Mouse (Mus musculus) MN1 (cell line): ENCODE data around the gene Cnot1.
"Not testable (repeated sequence)": the region's sequence is repeated elsewhere in the genome, so short reads cannot be mapped to it uniquely, and the experiment has no call there.

ENCODE experiments used
- DNase-seq: peaks from one replicate; pipeline ENCODE4 v3.0.0-alpha.2; 2016; ENCODE audit warnings: low spot score

Gene Cnot1

GRCm38 (mm10) chr8:95816044-95816708 lies 8.9 kb upstream of the Cnot1 start:
- no peak for DNase-seq

GRCm38 (mm10) chr8:95810184-95810591 lies 2.9 kb upstream of the Cnot1 start:
- no peak for DNase-seq

DNA sequence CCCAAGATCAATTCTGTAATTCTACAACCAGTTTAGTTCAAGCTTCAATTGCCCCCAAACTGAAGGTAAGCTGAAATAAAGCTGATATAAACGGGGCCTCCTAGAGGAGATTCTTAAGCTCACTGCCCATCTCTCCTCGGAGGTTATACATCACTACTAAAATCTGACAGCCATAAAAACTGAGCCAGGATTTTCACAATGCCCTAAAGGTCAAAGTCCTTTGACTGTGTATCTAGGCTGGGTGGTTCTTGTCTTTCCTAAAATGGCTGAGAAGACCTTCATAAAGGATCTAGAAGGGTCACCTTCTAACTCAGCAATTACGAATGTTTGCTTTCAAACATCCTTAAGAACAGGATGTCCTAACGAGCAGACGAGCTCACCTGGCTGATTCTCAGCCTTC lies 1.9 kb upstream of the Cnot1 start:
- DNase-seq = no peak

DNA sequence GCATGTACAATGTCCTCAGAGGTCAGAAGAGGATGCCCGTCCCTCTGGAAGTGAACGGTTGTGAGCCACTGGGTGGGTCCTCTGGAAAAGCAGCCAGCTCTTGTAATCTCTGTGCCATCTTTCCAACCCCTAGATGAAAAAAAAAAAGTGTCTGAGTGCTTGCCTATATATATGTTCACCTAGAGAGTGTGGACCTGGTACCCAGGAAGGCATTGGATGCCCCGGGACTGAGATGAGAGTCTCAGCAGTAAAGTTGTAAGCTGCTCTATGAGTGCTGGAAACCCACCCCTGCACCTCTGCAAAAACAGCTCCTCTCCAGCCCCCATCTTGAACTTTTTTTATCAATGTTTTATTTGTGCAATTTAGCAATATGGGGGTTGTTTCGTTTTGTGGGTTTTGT lies 1.4 kb upstream of the Cnot1 start:
- DNase-seq = no peak

DNA sequence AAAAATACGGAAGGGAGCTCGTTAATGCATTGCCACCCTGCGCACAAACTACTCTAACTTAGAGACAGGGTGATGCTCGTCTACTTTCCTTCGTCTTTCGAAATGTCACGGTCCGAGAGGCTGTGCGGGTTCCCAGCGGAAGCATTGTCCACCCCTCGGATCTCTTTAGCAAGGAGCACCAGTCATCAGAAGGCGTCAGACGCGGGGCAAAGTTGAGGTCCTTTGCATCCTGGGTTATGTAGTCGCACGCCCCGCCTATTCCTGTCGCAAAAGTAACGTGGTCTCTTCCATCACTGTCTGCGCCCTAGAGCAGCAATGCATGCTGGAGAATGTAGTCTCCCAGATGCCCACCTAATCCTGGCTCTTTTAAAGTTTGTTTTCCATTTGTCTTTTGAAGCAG lies 597 bp upstream of the Cnot1 start:
- peak; percentile 96 for DNase-seq

GRCm38 (mm10) chr8:95806461-95807191 lies 638 bp downstream of the Cnot1 start:
- DNase-seq = peak; percentile 52

GRCm38 (mm10) chr8:95805482-95805881 lies 1.8 kb downstream of the Cnot1 start:
- DNase-seq = no peak

- no peak for DNase-seq
Measured at GRCm38 (mm10) chr8:95802231-95802630, 5.0 kb downstream of the Cnot1 start.

- DNase-seq = no peak
Measured at GRCm38 (mm10) chr8:95801476-95802064, 5.7 kb downstream of the Cnot1 start.

DNA sequence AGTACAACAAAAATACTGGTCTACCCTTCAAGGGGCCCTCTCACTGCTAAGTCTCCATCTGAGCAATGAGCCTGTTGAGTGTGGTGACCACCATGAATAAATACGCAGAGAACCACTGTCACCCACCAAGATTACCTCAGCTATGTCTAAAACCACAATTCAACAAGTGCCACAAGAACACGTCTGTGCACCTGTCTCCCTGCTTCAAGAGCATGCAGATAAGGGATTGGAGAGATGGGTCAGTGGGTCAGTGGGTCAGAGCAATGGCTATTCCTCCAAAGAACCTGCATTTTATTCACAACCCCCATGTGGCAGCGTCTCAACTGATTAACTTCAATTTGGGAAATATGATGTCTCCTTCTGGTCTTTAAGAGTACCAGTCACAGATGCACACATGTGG lies 6.9 kb downstream of the Cnot1 start:
- no peak for DNase-seq

GRCm38 (mm10) chr8:95799891-95800290 lies 7.4 kb downstream of the Cnot1 start:
- DNase-seq = peak; percentile 23

DNA sequence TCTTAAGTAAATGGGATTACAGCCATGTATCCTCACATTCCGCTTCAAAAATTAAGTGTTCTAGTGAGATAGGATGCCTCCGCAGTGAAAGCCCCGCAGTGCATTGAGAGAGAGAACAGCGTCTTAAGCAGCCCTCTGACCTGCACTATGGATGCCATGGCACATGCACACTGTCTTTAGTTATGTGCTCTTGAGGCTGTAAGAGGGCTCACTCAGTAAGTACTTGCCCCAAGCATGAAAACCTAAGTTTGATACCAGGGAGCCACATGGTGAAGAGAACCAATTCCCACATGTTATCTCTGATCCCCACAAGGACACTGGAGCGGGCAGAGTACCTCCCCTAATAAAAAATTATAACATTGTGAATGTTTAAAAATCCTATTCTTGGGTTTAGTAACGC lies 8.1 kb downstream of the Cnot1 start:
- no peak for DNase-seq

GRCm38 (mm10) chr8:95795333-95796061 lies 11.8 kb downstream of the Cnot1 start:
- not testable (repeated sequence) for DNase-seq

DNA sequence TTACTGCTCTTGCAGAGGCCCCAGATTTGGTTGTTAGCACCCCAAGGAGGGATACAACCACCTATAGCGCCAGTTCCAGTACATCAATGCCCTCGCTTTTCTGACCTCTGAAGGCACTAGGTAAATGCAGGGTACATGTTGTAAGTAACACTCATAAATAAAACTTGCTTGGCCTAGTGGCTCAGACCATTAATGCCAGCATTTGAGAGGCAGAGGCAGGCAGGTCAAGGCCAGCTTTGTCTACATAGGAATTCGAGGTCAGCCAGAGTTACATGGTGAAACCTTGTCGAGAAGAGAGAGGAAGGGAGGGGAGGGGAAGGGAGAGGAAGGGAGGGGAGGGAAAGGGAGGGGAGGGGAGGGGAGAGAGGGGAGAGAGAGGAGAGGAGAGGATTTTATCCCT lies 21.7 kb downstream of the Cnot1 start:
- DNase-seq = no peak

DNA sequence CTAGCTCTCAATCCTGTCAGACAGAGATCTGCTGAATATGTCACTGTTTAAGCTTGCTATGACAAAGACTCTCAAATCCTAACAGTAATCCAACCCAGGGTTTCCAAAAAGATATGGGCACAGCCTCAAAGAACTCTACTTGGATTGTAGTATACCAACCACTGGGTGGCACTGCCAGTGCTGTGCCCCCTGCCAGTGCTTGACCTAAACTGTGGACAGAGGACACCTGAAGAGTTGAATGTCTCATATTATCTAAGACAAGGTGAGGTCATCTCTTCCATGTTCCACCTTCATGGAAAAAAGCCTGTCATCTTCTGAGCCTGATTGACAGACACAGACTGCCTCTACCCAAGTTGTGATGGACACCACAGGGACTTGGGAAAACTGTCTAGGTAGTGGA lies 24.6 kb downstream of the Cnot1 start:
- DNase-seq = no peak

- no peak for DNase-seq
Measured at GRCm38 (mm10) chr8:95781775-95782174, 25.5 kb downstream of the Cnot1 start.

GRCm38 (mm10) chr8:95781085-95781484 lies 26.2 kb downstream of the Cnot1 start:
- no peak for DNase-seq

DNA sequence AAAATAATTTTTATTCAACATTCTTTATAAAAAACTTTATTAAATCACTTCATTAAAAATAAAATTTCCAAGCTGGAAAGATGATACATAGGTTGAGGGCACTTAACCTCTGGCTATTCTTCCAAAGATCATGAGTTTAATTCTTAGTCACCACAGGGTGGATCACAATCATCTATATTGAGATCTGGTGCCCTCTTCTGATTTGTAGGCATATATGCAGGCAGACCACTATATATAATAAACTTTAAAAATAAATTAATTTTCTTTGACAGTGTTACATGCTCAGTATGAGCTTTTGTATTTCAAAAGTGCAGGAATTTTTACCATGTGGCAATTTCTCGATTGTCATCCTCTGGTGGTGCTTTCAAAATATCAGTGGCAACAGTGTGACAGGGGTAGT lies 43.1 kb downstream of the Cnot1 start:
- no peak for DNase-seq

- DNase-seq = no peak
Measured at GRCm38 (mm10) chr8:95760323-95760722, 46.9 kb downstream of the Cnot1 start.

GRCm38 (mm10) chr8:95751924-95752323 lies 55.3 kb downstream of the Cnot1 start:
- DNase-seq = no peak

GRCm38 (mm10) chr8:95748028-95748427 lies 59.2 kb downstream of the Cnot1 start:
- peak; percentile 66 for DNase-seq

- no peak for DNase-seq
Measured at GRCm38 (mm10) chr8:95741732-95742131, 65.5 kb downstream of the Cnot1 start.

DNA sequence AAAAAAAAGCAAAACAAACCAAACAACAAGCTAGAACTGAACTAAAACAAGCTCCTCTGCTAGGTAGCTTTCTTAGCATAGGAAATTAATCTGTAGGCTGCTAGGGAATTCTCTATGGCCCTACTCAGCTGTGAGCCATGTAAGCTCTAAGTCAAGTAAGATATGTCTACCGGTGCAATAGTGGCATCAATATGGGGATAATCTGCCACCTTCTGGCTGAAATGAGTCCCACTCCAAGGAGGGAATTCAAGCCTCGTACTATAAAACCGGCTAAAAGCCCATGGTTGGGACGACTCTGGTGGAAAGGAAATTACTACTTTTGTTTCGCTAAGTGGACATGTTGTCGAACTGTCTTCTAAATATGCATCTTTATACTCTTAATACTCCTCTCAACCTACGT lies 68.7 kb downstream of the Cnot1 start:
- DNase-seq = peak; percentile 35
